Mouse (Mus musculus) hindbrain, embryonic 10.5 days (tissue): ENCODE results near the gene Gcsh. TPM values are rescaled to one million over a fixed set of nuclear protein-coding genes. Genes with fewer than 3 reads are reported as not detected.
A peak's percentile ranks its signal among the peaks of the same experiment; 100 is the strongest.

Source experiments
- DNase-seq: peaks from one replicate; pipeline ENCODE4 v3.0.0-alpha.2; 2017; ENCODE audit warnings: low spot score
- H3K27ac ChIP-seq: fragments of 300-500 bp; sonication (generic); 2 replicates; pipeline ENCODE4 v1.5.1; 2016; ENCODE audit warnings: mild to moderate bottlenecking, moderate library complexity
- H3K27me3 ChIP-seq: fragments of 300-500 bp; sonication (generic); 2 replicates; pipeline ENCODE4 v1.6.1; 2016; ENCODE audit warnings: mild to moderate bottlenecking; ENCODE audit not compliant: poor library complexity, insufficient read depth, severe bottlenecking
- H3K36me3 ChIP-seq: fragments of 300-500 bp; sonication (generic); 2 replicates; pipeline ENCODE4 v1.6.1; 2016; ENCODE audit warnings: mild to moderate bottlenecking, moderate library complexity
- H3K4me1 ChIP-seq: fragments of 300-500 bp; sonication (generic); replicated peaks from 2 replicates; pipeline ENCODE4 v1.6.1; 2016; ENCODE audit warnings: mild to moderate bottlenecking
- H3K4me3 ChIP-seq: fragments of 300-500 bp; sonication (generic); 2 replicates; pipeline ENCODE4 v1.5.1; 2016; ENCODE audit warnings: mild to moderate bottlenecking, moderate library complexity
- H3K9me3 ChIP-seq: fragments of 300-500 bp; sonication (generic); 2 replicates; pipeline ENCODE4 v1.6.1; 2016; ENCODE audit warnings: mild to moderate bottlenecking, moderate library complexity
- WGBS: fragments of 180-500 bp; shearing (Covaris S2); methylation state at CpG from one replicate; pipeline ENCODE4 v1.1.7; 2016; 5-methylcytosine and 5-hydroxymethylcytosine counted together
- polyA plus RNA-seq: library from polyadenylated mRNA; unstranded; fragments of >200 nt; fragmentation: Nextera tagmentation; extraction: Ambion mirVana; gene quantifications from 2 replicates; pipeline ENCODE4 v1.2.1, GENCODE M21; 2016

Gcsh gene
- polyA plus RNA-seq, 1 experiment from 2014 or later, result 153 TPM

DNA sequence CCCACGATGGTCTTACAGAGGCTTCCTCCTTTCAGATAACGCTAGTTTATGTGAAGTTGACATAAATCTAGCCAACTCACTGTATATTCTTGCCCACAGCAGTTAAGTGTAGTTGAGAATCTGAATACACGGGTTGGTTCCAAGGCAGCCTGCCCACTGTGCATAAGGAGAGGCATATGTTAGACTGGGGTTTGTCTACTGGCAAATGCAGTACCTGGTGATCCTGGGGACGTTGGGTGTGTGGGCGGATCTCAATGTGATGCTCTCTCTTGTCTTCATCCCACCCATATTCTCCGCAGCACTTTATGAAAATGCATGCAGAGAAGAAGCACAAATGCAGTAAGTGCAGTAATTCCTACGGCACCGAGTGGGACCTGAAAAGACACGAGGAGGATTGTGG lies 38.9 kb downstream of the Gcsh start:
- peaks cover 66% of the 10 kb centered on the region for H3K36me3 ChIP-seq
- 96% methylated on average over 9 of the region's 9 CpGs for WGBS

DNA sequence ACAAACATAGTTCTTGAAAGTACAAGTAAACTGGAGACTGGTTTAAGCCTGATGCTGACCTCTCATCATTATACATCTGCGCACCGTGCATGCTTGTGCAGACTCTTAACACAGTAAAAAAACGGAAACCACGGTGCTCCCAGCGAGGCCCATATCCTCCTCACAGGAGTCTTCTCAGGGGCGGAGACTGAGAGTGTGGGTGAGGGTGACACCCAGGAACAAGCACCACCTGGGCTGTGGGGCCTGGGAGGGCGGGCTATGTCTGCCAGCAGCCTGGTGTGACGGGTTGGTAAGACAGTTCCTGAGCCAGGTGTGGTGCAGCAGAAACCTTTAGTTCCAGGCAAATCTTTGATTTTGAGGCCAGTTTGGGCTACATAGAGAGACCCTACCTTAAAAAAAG lies 40.9 kb downstream of the Gcsh start:
- WGBS, result 92% methylated on average over 8 of the region's 8 CpGs
- Histone ChIP-seq H3K27me3 (no peaks in the 10 kb centered on the region), H3K9me3 (no peaks in the 10 kb centered on the region), H3K4me3 (no peak overlapping the region), H3K4me1 (0 out of 2 replicates have a peak, but pooled peaks cover 2% of the 10 kb centered on the region), H3K27ac (no peak overlapping the region), H3K36me3 (peaks cover 51% of the 10 kb centered on the region)
- DNase-seq, result no peak

More for the DNA sequence above, 38.9 kb downstream of the Gcsh start:
- H3K4me3 ChIP-seq, result no peak overlapping the region
- DNase-seq, result no peak
- H3K27me3 ChIP-seq, result no peaks in the 10 kb centered on the region
- no peaks in the 10 kb centered on the region for H3K9me3 ChIP-seq
- H3K27ac ChIP-seq, result no peak overlapping the region
- H3K4me1 ChIP-seq, result no peaks in the 10 kb centered on the region

DNA sequence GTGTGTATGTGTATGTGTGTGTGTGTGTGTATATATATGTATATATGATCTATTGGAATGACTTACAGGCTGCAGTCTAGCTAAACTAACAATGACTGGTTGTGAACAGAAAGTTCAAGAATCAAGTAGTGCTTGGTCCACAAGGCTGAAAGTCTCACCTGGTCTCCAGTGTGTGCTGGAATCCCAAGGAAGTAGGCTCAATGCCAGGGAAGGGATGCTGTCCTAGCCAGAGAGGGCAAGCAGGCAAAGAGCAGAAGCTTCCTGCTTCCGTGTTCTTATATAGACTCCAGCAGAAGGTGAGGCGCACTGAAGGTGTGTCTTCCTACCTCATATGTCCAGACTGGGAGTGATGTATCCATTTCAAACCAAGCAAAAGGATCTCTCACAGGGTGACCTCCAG lies 41.6 kb downstream of the Gcsh start:
- no peak overlapping the region for H3K27ac ChIP-seq
- peaks cover 47% of the 10 kb centered on the region for H3K36me3 ChIP-seq
- H3K9me3 ChIP-seq, result no peaks in the 10 kb centered on the region
- 98% methylated on average over 2 of the region's 2 CpGs for WGBS
- H3K27me3 ChIP-seq, result no peaks in the 10 kb centered on the region
- H3K4me3 ChIP-seq, result no peak overlapping the region
- 0 out of 2 replicates have a peak, but pooled peaks cover 3% of the 10 kb centered on the region for H3K4me1 ChIP-seq
- no peak for DNase-seq

DNA sequence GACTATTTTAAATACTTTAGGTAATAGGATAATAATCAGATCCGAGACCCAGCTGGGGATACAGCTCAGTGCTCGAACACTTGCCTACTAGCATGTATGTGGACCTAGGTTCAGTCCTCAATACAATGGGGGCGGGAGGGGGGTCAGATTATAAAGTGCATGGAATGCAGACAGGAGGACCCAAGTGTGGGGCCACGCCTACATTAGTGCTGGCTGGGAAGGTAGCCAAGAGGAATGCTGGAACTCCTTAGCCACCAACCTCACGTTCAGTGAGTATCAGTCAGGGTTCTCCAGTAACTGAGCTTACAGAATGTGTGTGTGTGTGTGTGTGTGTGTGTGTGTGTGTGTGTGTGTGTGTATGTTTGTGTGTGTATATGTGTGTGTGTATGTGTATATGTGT lies 42.0 kb downstream of the Gcsh start:
- Histone ChIP-seq H3K4me3 (no peak overlapping the region), H3K27ac (no peak overlapping the region), H3K27me3 (no peaks in the 10 kb centered on the region), H3K9me3 (no peaks in the 10 kb centered on the region), H3K36me3 (peaks cover 47% of the 10 kb centered on the region), H3K4me1 (peaks cover 7% of the 10 kb centered on the region; the same call in 1 of the 2 replicates)
- WGBS, result 90% methylated on average over 5 of the region's 5 CpGs
- no peak for DNase-seq

DNA sequence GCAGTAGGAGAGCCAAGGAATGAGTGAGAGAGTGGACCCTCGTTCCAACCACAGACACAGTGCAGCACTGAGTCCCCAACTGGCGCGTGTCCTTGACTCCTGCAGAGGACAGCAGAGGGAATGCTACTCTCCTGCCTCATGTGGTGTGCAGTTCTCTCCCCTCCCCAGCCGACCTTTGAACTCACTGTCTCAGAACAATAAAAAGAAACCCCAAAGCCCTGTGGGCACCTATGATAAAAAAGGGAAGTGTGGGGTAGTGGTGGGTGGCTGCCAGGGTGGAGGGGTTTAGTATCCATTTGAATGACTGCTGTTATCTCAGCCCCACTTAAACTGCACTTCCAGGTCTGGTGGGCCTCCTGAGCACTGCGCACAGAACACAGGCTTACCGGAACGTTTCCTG lies 45.7 kb downstream of the Gcsh start:
- DNase-seq, result no peak
- no peak overlapping the region for H3K27ac ChIP-seq
- no peak overlapping the region for H3K4me3 ChIP-seq
- H3K4me1 ChIP-seq, result peaks cover 35% of the 10 kb centered on the region
- WGBS, result 90% methylated on average over 7 of the region's 7 CpGs
- H3K36me3 ChIP-seq, result peaks cover 16% of the 10 kb centered on the region
- H3K9me3 ChIP-seq, result no peaks in the 10 kb centered on the region
- no peaks in the 10 kb centered on the region for H3K27me3 ChIP-seq

DNA sequence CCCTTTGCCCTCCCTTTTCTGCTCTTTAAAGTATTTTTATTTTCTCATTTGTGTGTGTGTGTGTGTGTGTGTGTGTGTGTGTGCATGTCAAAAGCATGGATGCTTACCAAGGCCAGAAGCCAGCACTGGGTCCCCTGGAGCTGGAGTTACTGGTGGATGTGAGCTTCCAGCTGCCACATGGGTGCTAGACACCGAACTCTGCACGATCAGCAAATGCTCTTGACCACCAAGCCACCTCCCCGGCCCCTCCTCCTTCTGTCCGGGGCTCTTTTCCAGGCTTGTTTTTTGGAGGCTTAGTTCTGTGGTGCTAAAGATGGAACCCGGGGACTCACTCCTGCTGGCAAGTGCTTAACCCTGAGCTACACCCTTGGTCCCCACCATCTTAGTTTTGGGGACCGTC lies 46.5 kb downstream of the Gcsh start:
- H3K9me3 ChIP-seq, result no peaks in the 10 kb centered on the region
- DNase-seq, result no peak
- H3K27me3 ChIP-seq, result no peaks in the 10 kb centered on the region
- peaks cover 35% of the 10 kb centered on the region for H3K4me1 ChIP-seq
- H3K4me3 ChIP-seq, result no peak overlapping the region
- H3K36me3 ChIP-seq, result peaks cover 16% of the 10 kb centered on the region
- H3K27ac ChIP-seq, result no peak overlapping the region
- WGBS, result 83% methylated on average over 6 of the region's 6 CpGs

DNA sequence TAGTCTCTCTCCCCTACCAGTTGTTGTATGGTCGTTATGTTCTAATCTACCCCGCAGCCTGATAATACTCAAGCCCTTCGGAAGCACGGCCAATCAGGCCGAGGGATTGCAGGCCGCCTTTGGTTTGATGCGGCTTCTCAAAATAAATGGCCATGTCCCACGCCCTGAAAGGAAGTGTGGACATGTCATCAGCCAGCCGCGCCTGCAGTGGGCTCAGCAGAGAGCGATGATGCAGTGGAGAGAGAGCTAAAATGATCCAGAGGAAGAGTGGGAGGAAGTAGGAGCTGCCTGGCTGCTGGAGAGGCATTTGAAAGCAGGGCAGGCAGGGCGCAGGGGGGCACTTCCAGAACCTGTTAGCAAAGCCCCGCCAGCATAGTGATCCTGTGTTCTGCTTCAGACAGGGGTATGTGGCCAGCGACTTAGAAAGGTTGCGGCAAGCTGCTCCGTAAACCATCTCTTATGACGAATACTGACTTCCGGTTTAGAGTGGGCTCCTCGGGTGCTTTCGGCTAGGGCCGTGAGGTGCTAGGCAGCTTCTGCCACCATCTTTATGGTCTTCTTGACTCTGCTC lies 47.0 kb downstream of the Gcsh start:
- whole genome bisulfite sequencing, result 87% methylated on average over 21 of the region's 21 CpGs
- no peak for DNase-seq
- peaks cover 19% of the 10 kb centered on the region for H3K36me3 ChIP-seq
- H3K9me3 ChIP-seq, result no peaks in the 10 kb centered on the region
- peaks cover 35% of the 10 kb centered on the region for H3K4me1 ChIP-seq
- peak overlapping the region; percentile 8; the same call in 1 of the 2 replicates for H3K27ac ChIP-seq
- no peaks in the 10 kb centered on the region for H3K27me3 ChIP-seq
- H3K4me3 ChIP-seq, result no peak overlapping the region

DNA sequence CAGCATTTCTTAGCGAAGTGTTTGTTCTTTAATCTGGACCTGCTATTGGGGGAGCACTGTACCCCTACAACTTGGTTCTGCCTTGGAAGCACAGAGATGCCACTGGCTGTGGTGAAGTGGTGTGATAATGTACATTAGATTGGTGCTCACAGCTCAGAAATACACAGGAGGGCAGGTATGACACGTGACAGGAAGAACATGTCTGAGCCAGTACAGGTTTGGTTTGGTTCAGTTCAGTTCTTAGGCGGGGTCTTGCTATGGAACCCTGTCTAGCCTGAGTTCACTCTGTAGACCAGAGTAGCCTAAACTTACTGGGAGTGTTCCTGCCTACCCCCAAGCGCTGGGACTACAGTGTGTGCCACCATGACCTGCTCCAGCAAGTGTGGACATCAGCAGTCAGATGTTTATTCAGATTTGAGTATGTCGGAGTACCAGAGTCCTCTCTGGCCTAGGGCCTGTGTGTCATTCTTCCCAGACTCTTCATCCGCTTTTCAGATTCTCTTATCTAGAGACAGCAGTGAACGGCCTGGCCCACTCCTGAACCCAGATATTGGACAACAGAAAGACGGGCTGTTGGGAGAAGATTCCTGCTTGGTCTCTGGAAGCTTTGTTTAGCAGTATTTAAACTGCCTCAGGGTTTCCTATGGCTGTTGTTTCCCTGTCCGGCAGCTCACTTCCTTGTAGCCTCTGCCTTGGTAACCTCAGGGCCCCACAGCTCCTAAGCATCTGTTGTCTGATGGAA lies 48.0 kb downstream of the Gcsh start:
- H3K4me1 ChIP-seq, result peaks cover 35% of the 10 kb centered on the region
- no peaks in the 10 kb centered on the region for H3K9me3 ChIP-seq
- no peak for DNase-seq
- 89% methylated on average over 9 of the region's 9 CpGs for WGBS
- H3K27me3 ChIP-seq, result no peaks in the 10 kb centered on the region
- H3K4me3 ChIP-seq, result peak overlapping the region; percentile 89; the same call in 1 of the 2 replicates
- no peak overlapping the region for H3K27ac ChIP-seq
- H3K36me3 ChIP-seq, result peaks cover 28% of the 10 kb centered on the region

DNA sequence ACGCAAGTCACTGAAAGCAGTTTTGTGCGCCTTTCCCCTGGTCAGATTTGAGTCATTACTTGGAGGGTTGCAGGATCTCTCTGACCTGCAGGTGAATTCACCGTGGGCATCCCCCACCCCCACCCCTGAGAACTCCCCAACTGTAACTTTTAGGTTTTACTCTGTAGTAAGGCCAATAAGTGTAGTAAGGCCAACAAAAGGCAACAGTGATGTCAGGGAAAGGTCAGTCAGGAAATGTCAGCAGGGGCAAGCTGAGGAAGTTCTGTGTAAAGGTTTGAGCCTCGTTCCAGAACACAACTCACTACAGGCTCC lies 49.0 kb downstream of the Gcsh start:
- Histone ChIP-seq H3K27ac (peak overlapping the region; percentile 89; the same call in 1 of the 2 replicates), H3K36me3 (peaks cover 35% of the 10 kb centered on the region), H3K4me1 (peaks cover 35% of the 10 kb centered on the region), H3K4me3 (peak overlapping the region; percentile 89), H3K9me3 (no peaks in the 10 kb centered on the region), H3K27me3 (no peaks in the 10 kb centered on the region)
- DNase-seq, result no peak
- 20% methylated on average over 4 of the region's 4 CpGs for WGBS

DNA sequence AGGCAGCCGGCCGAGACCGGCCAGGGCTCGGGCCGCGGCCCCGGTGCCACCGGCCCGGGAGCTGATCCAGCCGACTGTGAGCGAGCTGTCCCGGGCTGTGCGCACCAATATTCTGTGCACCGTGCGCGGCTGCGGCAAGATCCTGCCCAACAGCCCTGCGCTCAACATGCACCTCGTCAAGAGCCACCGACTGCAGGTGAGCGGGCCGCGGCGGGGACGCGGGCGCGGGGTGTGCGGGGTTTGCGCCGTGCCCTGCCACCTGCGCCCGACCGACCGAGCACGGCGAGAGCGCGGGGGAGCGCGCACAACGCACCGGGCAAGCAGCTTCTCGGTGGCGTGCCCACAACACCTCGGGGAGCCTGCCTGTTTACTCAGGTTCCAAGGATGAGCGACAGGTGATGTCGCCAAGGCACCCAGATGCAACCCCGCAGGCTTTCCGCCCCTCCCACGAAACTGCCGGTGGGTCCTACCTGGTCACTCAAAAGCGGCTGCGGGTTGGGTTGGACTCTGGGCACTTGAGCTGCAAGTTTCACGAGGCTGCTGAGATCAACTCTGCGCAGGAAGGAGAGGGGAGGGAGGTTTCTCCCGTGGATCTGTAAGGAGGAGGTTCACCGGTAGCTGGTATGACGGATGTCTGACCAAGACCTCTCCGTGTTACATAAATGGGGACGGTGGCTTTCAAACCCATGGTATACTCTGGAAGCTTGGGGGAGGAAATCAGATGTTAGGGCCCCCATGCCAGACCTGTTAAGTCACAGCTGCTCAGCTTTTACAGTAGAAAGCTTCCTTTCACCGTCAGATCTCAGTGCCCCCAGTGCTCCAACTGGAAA lies 49.6 kb downstream of the Gcsh start:
- peak; percentile 29 for DNase-seq
- Histone ChIP-seq H3K9me3 (no peaks in the 10 kb centered on the region), H3K4me3 (peak overlapping the region; percentile 89), H3K27me3 (no peaks in the 10 kb centered on the region), H3K4me1 (peaks cover 35% of the 10 kb centered on the region), H3K36me3 (peaks cover 41% of the 10 kb centered on the region), H3K27ac (peak overlapping the region; percentile 89)
- under 1% methylated on average over 62 of the region's 62 CpGs for WGBS

DNA sequence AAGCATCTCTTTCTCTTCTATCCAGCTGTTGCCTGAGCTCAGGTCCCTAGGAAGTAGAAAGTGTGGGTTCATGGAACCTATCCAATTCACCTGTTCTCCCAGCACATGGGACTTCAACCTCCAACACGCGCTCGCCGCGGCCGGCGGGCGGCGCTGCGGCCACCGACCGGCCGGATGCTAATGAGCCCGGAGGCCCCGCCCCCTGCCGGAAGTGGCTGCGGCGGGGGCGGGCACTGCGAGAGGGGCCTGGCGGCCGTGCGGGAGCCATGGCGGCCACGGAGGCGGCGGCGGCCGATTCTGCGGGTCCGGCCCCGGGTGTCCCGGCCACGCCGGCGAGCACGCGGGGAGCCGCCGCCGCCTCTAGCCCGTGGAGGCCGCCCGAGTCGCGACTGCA lies 50.2 kb downstream of the Gcsh start, which contains the start of gene Atmin:
Gene Atmin, plus strand, starts transcription at position 233 of the 394 bp plus-strand sequence.
- H3K27me3 ChIP-seq, result no peaks in the 10 kb centered on the region
- peaks cover 47% of the 10 kb centered on the region for H3K36me3 ChIP-seq
- peak; percentile 85 for DNase-seq
- peak within 1 kb of the TSS; percentile 89 for H3K27ac ChIP-seq
- under 1% methylated on average over 46 of the region's 46 CpGs for whole genome bisulfite sequencing
- H3K4me1 ChIP-seq, result peaks cover 35% of the 10 kb centered on the region
- H3K4me3 ChIP-seq, result peak within 1 kb of the TSS; percentile 89
- H3K9me3 ChIP-seq, result no peaks in the 10 kb centered on the region

DNA sequence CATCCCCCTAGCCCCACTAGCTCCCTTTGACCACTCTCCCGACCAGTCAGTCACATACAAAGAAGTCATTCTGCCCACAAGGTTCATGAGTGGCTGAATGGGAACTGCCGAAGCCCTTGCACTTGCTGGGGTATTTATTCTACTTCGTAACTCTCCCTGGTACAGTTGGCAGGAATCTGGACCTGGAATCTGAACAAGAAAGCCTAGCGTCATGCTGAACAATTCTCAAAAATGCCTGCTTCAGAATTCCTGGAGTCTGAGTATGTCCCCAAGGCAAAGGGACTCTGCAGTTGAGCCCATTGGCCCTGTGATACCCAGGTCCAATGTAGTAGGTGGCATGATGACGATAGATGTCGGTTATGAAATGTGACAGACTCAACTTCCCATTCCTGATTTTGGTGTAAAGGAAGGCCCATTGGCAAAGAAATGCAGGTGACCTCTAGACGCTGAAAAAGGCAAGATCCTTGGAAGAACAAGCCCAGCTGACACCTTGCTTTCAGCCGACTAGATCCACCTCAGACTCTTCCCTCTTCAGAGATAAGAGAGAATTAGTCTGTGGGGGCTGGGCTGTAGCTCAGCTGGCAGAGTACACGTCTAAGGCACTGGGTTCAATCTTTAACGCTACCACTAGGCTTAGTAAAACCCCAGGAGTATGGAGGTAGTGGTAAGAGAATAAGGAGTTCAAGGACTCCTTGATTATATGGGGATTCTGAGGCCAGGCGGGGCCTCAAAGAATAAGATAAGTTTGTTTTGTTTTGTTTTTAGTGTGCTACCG lies 50.9 kb downstream of the Gcsh start:
- Histone ChIP-seq H3K27me3 (no peaks in the 10 kb centered on the region), H3K4me3 (no peak overlapping the region), H3K4me1 (peaks cover 32% of the 10 kb centered on the region), H3K9me3 (no peaks in the 10 kb centered on the region), H3K36me3 (peaks cover 50% of the 10 kb centered on the region), H3K27ac (no peak overlapping the region)
- DNase-seq, result no peak
- WGBS, result 83% methylated on average over 12 of the region's 12 CpGs
